Mouse (Mus musculus) limb, embryonic 13.5 days (tissue): ENCODE results near the gene Armc7. TPM values are rescaled to one million over a fixed set of nuclear protein-coding genes. Genes with fewer than 3 reads are reported as not detected.

Experiments used
- ATAC-seq: fragments of 200-750 bp; cut with Nextera tagmentation; 2 replicates; pipeline ENCODE4 v1.8.0; 2017; ENCODE audit warnings: low read depth, moderate number of reproducible peaks, moderate TSS enrichment; ENCODE audit not compliant: low FRiP score
- H3K27ac ChIP-seq: fragments of 300-500 bp; sonication (generic); 2 replicates; pipeline ENCODE4 v1.5.1; 2015; ENCODE audit warnings: inconsistent platforms, mild to moderate bottlenecking, moderate library complexity
- H3K27me3 ChIP-seq: fragments of 300-500 bp; sonication (generic); 2 replicates; pipeline ENCODE4 v1.6.1; 2015; ENCODE audit warnings: mild to moderate bottlenecking, inconsistent platforms
- H3K36me3 ChIP-seq: fragments of 300-500 bp; sonication (generic); 2 replicates; pipeline ENCODE4 v1.6.1; 2015; ENCODE audit warnings: inconsistent platforms, mild to moderate bottlenecking, moderate library complexity
- H3K4me1 ChIP-seq: fragments of 300-500 bp; sonication (generic); 2 replicates; pipeline ENCODE4 v1.6.1; 2015; ENCODE audit warnings: inconsistent platforms
- H3K4me2 ChIP-seq: fragments of 300-500 bp; sonication (generic); replicated peaks from 2 replicates; pipeline ENCODE4 v1.6.1; 2015; ENCODE audit warnings: inconsistent platforms, mild to moderate bottlenecking, moderate library complexity
- H3K4me3 ChIP-seq: fragments of 300-500 bp; sonication (generic); 2 replicates; pipeline ENCODE4 v1.5.1; 2015; ENCODE audit warnings: moderate library complexity, mild to moderate bottlenecking, inconsistent platforms
- H3K9ac ChIP-seq: fragments of 300-500 bp; sonication (generic); 2 replicates; pipeline ENCODE4 v1.6.1; 2015; ENCODE audit warnings: mild to moderate bottlenecking, inconsistent platforms
- H3K9me3 ChIP-seq: fragments of 300-500 bp; sonication (generic); 2 replicates; pipeline ENCODE4 v1.6.1; 2016; ENCODE audit warnings: inconsistent platforms
- WGBS: fragments of 180-500 bp; shearing (Covaris S2); methylation state at CpG from one replicate; pipeline ENCODE4 v1.1.7; 2015; 5-methylcytosine and 5-hydroxymethylcytosine counted together
- polyA plus RNA-seq: library from polyadenylated mRNA; unstranded; fragments of >200 nt; fragmentation: Nextera tagmentation; extraction: Ambion mirVana; gene quantifications from 2 replicates; pipeline ENCODE4 v1.2.1, GENCODE M21; 2015

The Armc7 gene
- polyA plus RNA-seq, 1 experiment from 2014 or later = 9.3 TPM

DNA sequence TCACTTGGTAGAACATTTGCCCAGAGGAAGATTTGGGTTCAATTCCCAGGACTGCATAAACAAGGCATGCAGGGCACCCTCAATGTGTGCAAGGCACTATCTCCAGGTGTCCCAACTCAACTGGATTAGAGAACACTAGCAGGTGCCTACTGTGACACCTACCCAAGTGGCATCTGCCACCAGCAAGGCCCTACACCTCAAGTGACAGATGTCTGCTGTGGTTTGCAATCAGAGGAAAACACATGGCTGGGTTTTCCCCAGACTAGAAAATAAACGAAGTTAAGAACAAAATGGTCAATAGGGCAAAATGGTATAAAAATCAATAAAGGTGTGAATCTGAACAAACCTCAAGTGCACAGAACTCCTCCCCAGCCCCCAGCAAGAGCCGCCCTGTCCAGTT, 32.6 kb downstream of the Armc7 start:
- H3K4me1 ChIP-seq = peaks cover 39% of the 10 kb centered on the region
- H3K4me2 ChIP-seq = no peak overlapping the region
- no peak overlapping the region for H3K27ac ChIP-seq
- 87% methylated on average over 2 of the region's 2 CpGs for WGBS
- H3K9me3 ChIP-seq = no peaks in the 10 kb centered on the region
- no peaks in the 10 kb centered on the region for H3K27me3 ChIP-seq
- no peak overlapping the region for H3K9ac ChIP-seq
- H3K4me3 ChIP-seq = no peak overlapping the region
- no peak for ATAC-seq
- H3K36me3 ChIP-seq = peaks cover 13% of the 10 kb centered on the region

DNA sequence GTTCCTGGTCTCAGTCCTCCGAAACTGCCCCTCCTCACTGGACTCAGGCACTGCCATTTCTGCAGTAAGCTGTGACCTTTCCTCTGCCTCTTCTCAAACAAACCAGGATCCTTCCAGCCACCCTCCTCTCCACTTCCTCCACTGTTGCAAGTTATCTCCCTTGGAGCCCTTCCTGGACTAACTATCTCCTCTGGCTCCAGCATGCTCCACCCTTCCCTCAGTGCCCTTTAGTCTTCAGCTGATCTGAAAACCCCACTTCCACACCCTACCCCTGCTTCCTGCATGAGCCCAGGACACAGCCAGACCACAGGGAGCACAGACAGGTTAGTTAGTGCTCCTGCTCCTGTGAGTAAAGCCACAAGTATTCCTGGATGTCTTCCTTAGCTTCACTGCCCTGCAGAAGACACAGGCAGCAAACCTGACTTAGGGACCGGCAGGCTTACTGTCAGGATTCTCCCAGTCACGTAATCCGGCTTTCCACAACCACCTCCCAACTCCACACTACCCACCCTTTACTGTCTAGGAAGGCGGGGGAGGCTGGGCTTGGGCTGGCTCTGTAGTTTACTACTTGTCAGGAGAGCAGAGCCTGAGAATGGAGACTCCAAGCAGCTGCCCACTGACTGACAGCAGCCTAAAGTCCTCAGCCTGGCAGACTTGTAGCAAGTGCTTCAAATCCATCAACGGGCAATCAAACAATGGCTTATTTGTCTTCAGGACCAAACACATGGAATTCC, 34.5 kb downstream of the Armc7 start:
- Histone ChIP-seq H3K27ac (peak overlapping the region; percentile 44; the same call in 1 of the 2 replicates), H3K4me2 (peak overlapping the region; percentile 89), H3K36me3 (peaks cover 3% of the 10 kb centered on the region; the same call in 1 of the 2 replicates), H3K27me3 (no peaks in the 10 kb centered on the region), H3K9ac (peak overlapping the region; percentile 98; the same call in 1 of the 2 replicates), H3K9me3 (no peaks in the 10 kb centered on the region), H3K4me3 (peak overlapping the region; percentile 100; the same call in 1 of the 2 replicates), H3K4me1 (peaks cover 41% of the 10 kb centered on the region)
- 50% methylated on average over 6 of the region's 6 CpGs for WGBS
- ATAC-seq = no peak

DNA sequence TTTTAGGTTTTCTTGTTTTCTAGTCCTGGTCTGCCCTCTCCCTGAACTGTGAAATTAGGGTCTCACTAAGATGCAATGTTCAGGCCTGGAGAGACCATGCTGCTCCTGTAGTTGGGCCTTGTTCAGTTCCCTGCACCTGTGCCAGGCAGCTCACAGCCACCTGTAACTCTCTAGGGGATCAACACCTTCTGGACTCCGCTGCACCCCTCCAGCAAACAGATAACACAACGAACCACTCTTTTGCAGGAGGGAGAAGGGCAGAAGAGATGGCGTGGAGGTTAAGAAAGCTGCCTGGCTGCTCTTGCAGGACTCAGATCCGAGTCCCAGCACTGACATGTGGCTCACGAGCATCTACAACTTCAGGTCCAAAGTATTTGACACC, 35.0 kb downstream of the Armc7 start:
- Histone ChIP-seq H3K27me3 (no peaks in the 10 kb centered on the region), H3K9me3 (no peaks in the 10 kb centered on the region), H3K4me2 (peak overlapping the region; percentile 89), H3K9ac (peak overlapping the region; percentile 98; the same call in 1 of the 2 replicates), H3K27ac (0 out of 2 replicates have a peak overlapping the region, but pooled peaks have one; percentile 44), H3K36me3 (peaks cover 3% of the 10 kb centered on the region; the same call in 1 of the 2 replicates), H3K4me1 (peaks cover 41% of the 10 kb centered on the region), H3K4me3 (peak overlapping the region; percentile 100)
- 56% methylated on average over 5 of the region's 5 CpGs for WGBS
- no peak for ATAC-seq

DNA sequence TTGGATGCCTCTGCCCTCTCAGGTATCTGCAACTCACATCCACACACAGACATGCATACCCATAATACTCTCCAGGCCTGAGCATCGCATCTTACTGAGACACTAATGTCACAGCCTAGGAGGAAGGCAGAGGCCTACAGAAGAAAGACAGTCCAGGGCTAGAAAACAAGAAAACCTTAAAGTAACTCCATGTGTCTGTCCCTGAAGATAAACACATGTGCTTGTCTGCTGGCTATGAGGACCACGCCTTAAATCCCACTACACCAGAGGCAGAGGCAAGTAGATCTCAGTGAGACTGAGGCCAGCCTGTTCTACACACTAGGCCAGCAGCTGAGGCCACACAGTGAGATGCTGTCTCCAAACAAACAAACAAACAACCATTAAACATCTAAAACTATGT, 35.7 kb downstream of the Armc7 start:
- H3K9ac ChIP-seq = peak overlapping the region; percentile 98; the same call in 1 of the 2 replicates
- no peak for ATAC-seq
- no peak overlapping the region for H3K27ac ChIP-seq
- peaks cover 41% of the 10 kb centered on the region for H3K4me1 ChIP-seq
- WGBS = 80% methylated on average over 2 of the region's 2 CpGs
- peak overlapping the region; percentile 100 for H3K4me3 ChIP-seq
- H3K36me3 ChIP-seq = peaks cover 3% of the 10 kb centered on the region; the same call in 1 of the 2 replicates
- H3K27me3 ChIP-seq = no peaks in the 10 kb centered on the region
- peak overlapping the region; percentile 89 for H3K4me2 ChIP-seq
- no peaks in the 10 kb centered on the region for H3K9me3 ChIP-seq

DNA sequence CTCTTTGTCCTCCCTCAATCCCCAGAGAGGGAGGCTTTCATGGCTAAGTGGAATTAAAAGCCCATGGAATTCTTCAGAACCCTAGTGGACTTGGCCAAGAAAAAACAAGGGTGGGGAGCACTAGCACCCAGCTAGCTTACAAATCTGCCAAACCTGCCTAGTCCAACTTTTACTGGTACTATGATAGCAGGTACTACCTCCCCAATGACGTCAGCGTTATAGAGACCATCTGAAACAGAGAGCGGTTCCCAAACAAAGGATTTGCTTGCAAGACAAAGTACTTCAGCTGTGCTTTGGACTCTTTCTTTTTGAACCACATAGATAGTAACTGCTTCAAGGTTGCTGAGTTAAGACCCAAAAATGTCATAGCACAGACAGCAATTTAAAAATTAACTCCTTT, 36.5 kb downstream of the Armc7 start:
- Histone ChIP-seq H3K9ac (peak overlapping the region; percentile 98), H3K4me2 (peak overlapping the region; percentile 89), H3K4me1 (peaks cover 41% of the 10 kb centered on the region), H3K9me3 (no peaks in the 10 kb centered on the region), H3K4me3 (peak overlapping the region; percentile 100), H3K27me3 (no peaks in the 10 kb centered on the region), H3K27ac (0 out of 2 replicates have a peak overlapping the region, but pooled peaks have one; percentile 39), H3K36me3 (peaks cover 3% of the 10 kb centered on the region; the same call in 1 of the 2 replicates)
- no peak for ATAC-seq
- 61% methylated on average over 3 of the region's 3 CpGs for WGBS

DNA sequence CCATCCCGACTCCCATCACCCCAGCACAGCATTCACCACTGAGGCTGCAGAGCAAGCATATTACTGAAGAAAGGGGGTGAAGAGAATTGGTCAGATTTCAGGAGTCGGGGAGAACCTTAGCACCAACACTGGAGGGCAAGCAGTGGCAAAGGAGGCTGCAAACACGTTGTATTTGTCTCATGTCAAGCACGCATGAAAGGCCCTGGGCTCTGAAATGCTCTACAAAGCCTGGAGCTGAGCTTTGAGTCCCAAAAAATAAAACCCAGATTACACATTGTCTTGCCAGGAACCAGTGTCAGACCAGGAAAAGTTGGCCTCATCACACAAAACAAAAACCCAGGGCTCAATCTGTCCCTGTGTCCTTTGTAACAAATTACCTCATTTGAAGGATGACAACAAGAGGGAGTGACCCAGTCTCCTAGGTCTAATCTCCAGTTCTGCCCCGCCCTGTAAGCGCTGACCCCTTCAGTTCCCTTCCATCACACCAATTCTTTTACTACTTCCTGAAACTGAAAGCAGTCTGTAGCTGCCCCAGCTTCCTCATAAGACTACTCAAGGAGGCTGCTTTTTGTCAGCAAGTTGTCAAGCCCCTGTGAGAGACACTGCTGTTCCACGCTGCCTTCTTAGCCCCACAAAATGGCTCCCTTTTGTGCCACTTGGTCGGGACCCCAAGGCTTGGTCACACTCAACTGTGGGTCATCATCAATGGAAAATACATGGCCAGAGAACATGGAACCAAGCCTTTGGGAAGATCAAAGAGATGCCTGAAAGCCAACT, 37.1 kb downstream of the Armc7 start:
- Histone ChIP-seq H3K9ac (peak overlapping the region; percentile 98), H3K4me1 (peaks cover 41% of the 10 kb centered on the region), H3K4me2 (peak overlapping the region; percentile 89), H3K36me3 (peaks cover 3% of the 10 kb centered on the region; the same call in 1 of the 2 replicates), H3K27ac (0 out of 2 replicates have a peak overlapping the region, but pooled peaks have one; percentile 39), H3K27me3 (no peaks in the 10 kb centered on the region), H3K4me3 (peak overlapping the region; percentile 100), H3K9me3 (no peaks in the 10 kb centered on the region)
- no peak for ATAC-seq
- WGBS = 32% methylated on average over 8 of the region's 8 CpGs

DNA sequence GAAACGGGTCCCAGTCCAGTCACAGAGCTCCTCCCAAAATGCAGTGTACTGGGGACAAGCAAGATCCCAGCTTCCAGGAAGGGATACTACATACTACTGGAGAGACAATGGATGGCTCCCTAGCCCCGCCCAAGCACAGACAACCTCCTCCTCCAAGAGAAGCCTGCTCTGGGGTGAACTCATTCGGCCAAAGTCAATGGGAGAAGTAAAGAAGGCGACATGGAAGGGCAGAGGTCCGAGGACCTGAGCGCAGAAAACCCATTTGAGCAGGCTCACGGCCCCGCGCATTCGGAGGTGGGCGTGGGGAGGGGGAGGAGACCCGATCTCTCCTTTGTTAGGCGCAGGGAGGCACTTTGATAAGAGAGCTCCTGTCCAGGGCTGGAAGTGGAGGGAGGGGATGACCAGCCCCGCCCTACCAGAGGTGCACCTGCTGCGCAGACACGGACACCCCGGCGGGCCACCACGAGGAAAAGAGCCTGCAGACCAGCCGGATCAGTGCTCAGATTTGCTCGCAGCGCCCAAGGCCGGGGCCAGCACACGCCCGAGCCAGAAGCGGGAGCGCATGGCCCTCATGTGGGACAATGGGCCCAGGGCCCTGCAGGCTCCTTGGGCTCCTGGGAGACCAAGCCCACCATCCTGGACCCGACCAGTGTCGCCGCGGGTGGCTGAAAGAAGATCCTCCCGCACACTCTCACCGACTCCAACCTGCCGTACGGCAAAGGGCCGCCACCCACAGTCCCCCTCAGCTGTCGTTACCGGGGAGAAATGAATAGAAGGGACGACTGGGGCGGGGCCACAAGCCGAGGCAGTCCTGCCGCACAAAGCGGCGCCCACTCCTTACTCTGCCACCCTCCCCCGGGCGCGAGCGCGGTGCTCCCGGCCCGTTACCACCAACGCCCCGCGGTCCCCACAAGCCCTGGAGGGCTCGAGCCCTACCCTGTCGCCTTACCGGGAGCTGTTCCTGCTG, 38.1 kb downstream of the Armc7 start:
- Histone ChIP-seq H3K4me3 (peak overlapping the region; percentile 100), H3K27me3 (no peaks in the 10 kb centered on the region), H3K27ac (peak overlapping the region; percentile 82), H3K4me2 (peak overlapping the region; percentile 89), H3K36me3 (peaks cover 3% of the 10 kb centered on the region; the same call in 1 of the 2 replicates), H3K9me3 (no peaks in the 10 kb centered on the region), H3K9ac (peak overlapping the region; percentile 98), H3K4me1 (peaks cover 41% of the 10 kb centered on the region)
- peak; percentile 1; the same call in 1 of the 2 replicates for ATAC-seq
- WGBS = under 1% methylated on average over 56 of the region's 57 CpGs

DNA sequence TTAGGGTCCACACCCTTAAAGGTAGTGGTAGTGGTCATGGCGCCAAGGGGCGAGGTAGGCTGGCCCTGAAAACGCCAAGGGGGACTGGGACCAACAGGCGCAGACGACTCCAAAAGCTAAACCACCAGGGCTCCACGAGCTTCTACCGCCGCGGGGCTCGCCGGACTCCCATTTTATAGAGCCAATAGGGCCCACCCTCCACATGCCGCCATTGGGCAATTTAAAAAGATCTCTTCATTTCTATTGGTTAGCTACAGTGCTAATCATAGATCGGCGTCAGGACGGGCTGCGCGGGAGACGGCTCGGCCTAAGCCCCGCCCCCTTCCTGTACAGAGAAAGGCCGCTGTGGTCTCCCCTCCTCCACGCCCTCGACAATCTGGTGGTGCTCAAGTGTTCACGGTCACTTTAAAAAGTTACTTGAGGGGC, 38.8 kb downstream of the Armc7 start, which contains the start of gene Jpt1:
Jpt1 (minus strand) TSS at position 150 of the 426 bp plus-strand sequence.
- Histone ChIP-seq H3K4me3 (peak within 1 kb of the TSS; percentile 100), H3K27ac (peak within 1 kb of the TSS; percentile 82), H3K4me2 (peak within 1 kb of the TSS; percentile 89), H3K9ac (peak within 1 kb of the TSS; percentile 98), H3K27me3 (no peaks in the 10 kb centered on the region), H3K9me3 (no peaks in the 10 kb centered on the region), H3K36me3 (no peaks in the 10 kb centered on the region), H3K4me1 (peaks cover 38% of the 10 kb centered on the region)
- WGBS = under 1% methylated on average over 24 of the region's 24 CpGs
- ATAC-seq = peak; percentile 98

DNA sequence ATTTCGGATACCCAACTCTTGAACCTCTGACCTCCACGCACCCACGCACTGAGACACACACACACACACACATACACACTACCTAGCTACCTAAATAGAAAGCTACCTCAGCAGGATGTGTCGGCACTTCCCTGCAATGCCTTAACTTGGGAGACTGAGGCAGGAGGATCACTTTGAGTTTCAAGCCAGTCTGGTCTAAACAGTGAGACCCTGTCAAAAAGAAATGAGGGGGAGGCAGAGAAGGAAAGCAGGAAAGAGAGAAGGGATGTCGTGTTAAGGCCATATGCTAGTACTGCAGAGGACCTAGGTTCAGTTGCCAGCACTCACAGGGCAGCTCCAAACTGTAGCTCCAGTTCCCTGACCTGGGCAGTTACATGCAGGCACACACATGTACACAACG, 39.6 kb downstream of the Armc7 start:
- 75% methylated on average over 6 of the region's 6 CpGs for WGBS
- no peak overlapping the region for H3K27ac ChIP-seq
- H3K9ac ChIP-seq = no peak overlapping the region
- H3K4me1 ChIP-seq = peaks cover 33% of the 10 kb centered on the region
- ATAC-seq = no peak
- H3K36me3 ChIP-seq = no peaks in the 10 kb centered on the region
- no peak overlapping the region for H3K4me3 ChIP-seq
- no peaks in the 10 kb centered on the region for H3K9me3 ChIP-seq
- no peaks in the 10 kb centered on the region for H3K27me3 ChIP-seq
- no peak overlapping the region for H3K4me2 ChIP-seq

DNA sequence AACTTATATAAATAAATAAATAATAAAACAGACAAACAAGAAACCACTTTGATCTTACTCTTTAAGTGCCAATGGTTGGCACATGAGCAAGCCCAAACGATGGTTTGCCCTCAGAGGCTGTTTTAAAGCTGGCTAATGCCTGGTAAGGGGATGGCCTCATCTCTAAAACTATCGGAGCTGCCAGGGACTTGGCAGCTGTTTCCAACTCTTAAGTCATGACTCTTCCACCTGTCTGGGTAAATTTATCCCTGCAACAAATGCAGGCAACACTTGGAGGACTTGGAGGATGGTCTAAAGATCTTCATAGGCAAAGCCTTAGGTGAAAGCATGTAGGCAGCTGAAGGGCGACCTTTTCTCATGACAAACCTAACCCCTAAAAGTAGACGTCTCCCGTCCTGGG, 41.5 kb downstream of the Armc7 start:
- Histone ChIP-seq H3K4me2 (no peak overlapping the region), H3K4me1 (peaks cover 14% of the 10 kb centered on the region), H3K27ac (no peak overlapping the region), H3K27me3 (no peaks in the 10 kb centered on the region), H3K9me3 (no peaks in the 10 kb centered on the region), H3K36me3 (peaks cover 5% of the 10 kb centered on the region), H3K9ac (no peak overlapping the region), H3K4me3 (no peak overlapping the region)
- ATAC-seq = no peak
- whole genome bisulfite sequencing = 74% methylated on average over 5 of the region's 5 CpGs

DNA sequence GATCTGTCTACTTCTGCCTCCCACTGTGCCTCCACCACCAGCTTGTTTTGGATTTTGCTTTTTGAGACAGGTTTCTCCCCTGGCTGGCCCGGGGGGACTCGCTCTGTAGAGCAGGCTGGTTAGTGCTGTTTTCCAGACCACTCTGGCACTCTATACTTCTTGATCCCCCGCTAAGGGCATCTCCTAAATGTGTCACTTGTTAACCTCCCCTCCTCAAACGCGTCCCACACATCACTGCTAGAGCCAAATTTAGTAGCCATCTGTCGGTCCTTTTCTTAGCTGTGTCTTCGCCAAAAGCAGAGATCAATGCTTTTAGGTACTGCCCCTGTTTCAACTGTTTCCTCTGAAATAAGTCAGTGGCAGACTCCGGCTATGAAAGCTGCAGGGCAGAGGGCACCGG, 43.2 kb downstream of the Armc7 start:
- Histone ChIP-seq H3K4me3 (no peak overlapping the region), H3K36me3 (peaks cover 16% of the 10 kb centered on the region), H3K27me3 (no peaks in the 10 kb centered on the region), H3K4me1 (no peaks in the 10 kb centered on the region), H3K9ac (no peak overlapping the region), H3K4me2 (no peak overlapping the region), H3K9me3 (no peaks in the 10 kb centered on the region), H3K27ac (no peak overlapping the region)
- WGBS = 53% methylated on average over 9 of the region's 9 CpGs
- no peak for ATAC-seq
